ENCODE assay signal across 13 mouse cellular contexts in the genomic region with DNA sequence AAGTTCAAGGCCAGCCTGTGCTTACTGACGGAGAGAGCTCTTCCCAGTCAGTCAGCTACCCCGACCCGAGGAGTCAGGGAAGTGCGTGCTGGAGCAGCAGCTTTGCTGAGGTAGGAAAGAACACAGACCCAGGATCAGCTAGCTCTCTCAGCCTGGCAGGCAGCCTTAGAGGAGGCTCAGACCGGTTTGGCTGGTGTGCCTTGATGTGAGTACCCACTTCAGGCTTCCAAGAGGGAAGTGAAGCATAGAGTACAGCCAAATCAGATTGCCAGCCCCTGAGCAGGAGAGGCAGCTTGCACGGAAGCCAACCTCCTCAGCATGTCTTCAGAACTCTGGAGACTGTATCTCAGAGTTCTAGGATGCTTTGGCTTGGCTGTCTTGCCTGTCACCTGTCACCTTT. TPM values are rescaled to one million over a fixed set of nuclear protein-coding genes. Genes with fewer than 3 reads are reported as not detected.
DNase-seq lines count a peak whose midpoint lies in the region; ATAC-seq and TF ChIP-seq lines count a peak whose summit lies in the region.
"Had no signal": no experiment of that assay in that cellular context is flagged by ENCODE, and none has a peak within 500 bp of the region (broad histone marks: within the 10 kb centered on the region; RNA-seq: fewer than 3 reads in every experiment).

No protein-coding gene starts in this region.

- TF ChIP-seq CTCF in stomach, postnatal 0 days (IDR thresholded peaks at IDR 0.05; ENCODE audit: low read depth), result no peak

- WGBS in stomach, postnatal 0 days, result 70% methylated on average over 6 of the region's 6 CpGs

- no peaks in the 10 kb centered on the region for H3K9me3 ChIP-seq in stomach, postnatal 0 days (ENCODE audit: control insufficient read depth, low read length)
- H3K9me3 ChIP-seq: forebrain, embryonic 12.5 days; hindbrain, embryonic 10.5 days; limb, embryonic 12.5 days had no signal

- H3K27ac ChIP-seq in stomach, postnatal 0 days (replicated peaks), result peak overlapping the region; percentile 31
- H3K27ac ChIP-seq: forebrain, embryonic 12.5 days; hindbrain, embryonic 10.5 days; limb, embryonic 12.5 days had no signal

- no peak overlapping the region for H3K4me2 ChIP-seq in stomach, postnatal 0 days (replicated peaks; ENCODE audit: low read depth)
- H3K4me2 ChIP-seq: forebrain, embryonic 12.5 days; limb, embryonic 12.5 days had no signal

- no peak overlapping the region for H3K4me3 ChIP-seq in stomach, postnatal 0 days (ENCODE audit: low read depth, low read length)
- H3K4me3 ChIP-seq: forebrain, embryonic 12.5 days; hindbrain, embryonic 10.5 days; limb, embryonic 12.5 days had no signal

- peaks cover 11% of the 10 kb centered on the region for H3K36me3 ChIP-seq in stomach, postnatal 0 days (ENCODE audit: control insufficient read depth, insufficient read depth, low read length)

- H3K9ac ChIP-seq in stomach, postnatal 0 days (ENCODE audit: low read length), result no peak overlapping the region
- H3K9ac ChIP-seq: forebrain, embryonic 12.5 days; limb, embryonic 12.5 days had no signal

- peak; percentile 67 to 75 for DNase-seq in cerebellum, postnatal 10 days
- no peak for DNase-seq in cerebellum, adult 9-10 months
- peak; percentile 49 to 52 for DNase-seq in right cerebral cortex, postnatal 10 days (ENCODE audit: low spot score in 2 of 2)
- DNase-seq in right cerebral cortex, postnatal 36 days (ENCODE audit: low spot score in 2 of 2), result no peak
- DNase-seq in kidney, postnatal 4 days, result peak; percentile 46 to 63
- DNase-seq in stomach, postnatal 0 days (ENCODE audit: low spot score), result peak; percentile 50
- no peak for DNase-seq in embryo, embryonic 9.5 days (ENCODE audit: extremely low spot score)
- DNase-seq: cerebellum, postnatal 36 days; spleen, adult 18-20 months had no signal

- H3K4me1 ChIP-seq in stomach, postnatal 0 days (replicated peaks; ENCODE audit: control insufficient read depth, insufficient read depth), result peaks cover 6% of the 10 kb centered on the region

- ATAC-seq in stomach, postnatal 0 days (ENCODE audit: low FRiP score, low TSS enrichment), result peak; percentile 45; the same call in 1 of the 2 replicates
- ATAC-seq in inflammation-experienced regulatory T-cells, adult 6 months, result no peak

- no peaks in the 10 kb centered on the region for H3K27me3 ChIP-seq in stomach, postnatal 0 days (ENCODE audit: control insufficient read depth, insufficient read depth, low read length)
- H3K27me3 ChIP-seq: forebrain, embryonic 12.5 days; limb, embryonic 12.5 days had no signal

- TF ChIP-seq EP300 in stomach, postnatal 0 days (optimal IDR thresholded peaks at IDR 0.05), result no peak

RNA-seq across cellular contexts. Expression of a gene that starts 5.3 kb away (rescaled TPM):
- 4.3 and 5.6 TPM in 2 replicates for polyA plus RNA-seq in stomach, postnatal 0 days (2015; fragmentation: Nextera tagmentation; extraction: Ambion mirVana)
- polyA plus RNA-seq in inflammation-experienced regulatory T-cells, adult 6 months (2017; shearing (Covaris generic)), result 1 to 10 TPM in 1 of 3 experiments, under 1 TPM in 2; 0.83 to 1.0 (median 0.99) TPM

RNA-seq across cellular contexts. Expression of a gene that starts 5.5 kb away (rescaled TPM):
- polyA plus RNA-seq in stomach, postnatal 0 days (2015; fragmentation: Nextera tagmentation; extraction: Ambion mirVana), result 3.7 and 3.8 TPM in 2 replicates
- 1 to 10 TPM; 1.4 to 4.3 (median 3.5) TPM for polyA plus RNA-seq in inflammation-experienced regulatory T-cells, adult 6 months (2017; shearing (Covaris generic))

RNA-seq across cellular contexts. Expression of a gene that starts 48.4 kb away (rescaled TPM):
- 9.6 and 9.9 TPM in 2 replicates for polyA plus RNA-seq in stomach, postnatal 0 days (2015; fragmentation: Nextera tagmentation; extraction: Ambion mirVana)
- polyA plus RNA-seq in inflammation-experienced regulatory T-cells, adult 6 months (2017; shearing (Covaris generic)), result 10 to 100 TPM; 16.4 to 18.6 (median 17.1) TPM

RNA-seq across cellular contexts. Expression of a gene that starts 52.2 kb away (rescaled TPM):
- 3.2 and 3.9 TPM in 2 replicates for polyA plus RNA-seq in stomach, postnatal 0 days (2015; fragmentation: Nextera tagmentation; extraction: Ambion mirVana)
- 10 to 100 TPM in 1 of 3 experiments, 1 to 10 TPM in 2; 3.4 to 14.4 (median 6.0) TPM for polyA plus RNA-seq in inflammation-experienced regulatory T-cells, adult 6 months (2017; shearing (Covaris generic))

RNA-seq across cellular contexts. Expression of a gene that starts 52.8 kb away (rescaled TPM):
- 70.7 and 76.0 TPM in 2 replicates for polyA plus RNA-seq in stomach, postnatal 0 days (2015; fragmentation: Nextera tagmentation; extraction: Ambion mirVana)
- polyA plus RNA-seq in inflammation-experienced regulatory T-cells, adult 6 months (2017; shearing (Covaris generic)), result 10 to 100 TPM; 47.8 to 53.4 (median 48.0) TPM

Comparison
In these comparisons a context has a peak if more than half of its experiments do, and no peak if none do; other contexts are left out.
1. DNase-seq: peak in cerebellum, postnatal 10 days (2 of 2), right cerebral cortex, postnatal 10 days (2 of 2), kidney, postnatal 4 days (2 of 2) and stomach, postnatal 0 days (single experiment); none in cerebellum, adult 9-10 months (single experiment), right cerebral cortex, postnatal 36 days (0 of 2) and embryo, embryonic 9.5 days (single experiment).